Mouse (Mus musculus): ENCODE data around the gene Ctnnd2. TPM values are rescaled to one million over a fixed set of nuclear protein-coding genes. Genes with fewer than 3 reads are reported as not detected.

Ctnnd2 gene
- total RNA-seq, 2 experiments from 2014 or later, result 0.31 to 0.41 TPM

- no peak for DNase-seq
These were observed 369.1 kb downstream of the Ctnnd2 start for GRCm38 (mm10) chr15:30541459-30541858.

GRCm38 (mm10) chr15:30548263-30548662 is 375.9 kb downstream of the Ctnnd2 start:
- DNase-seq, result no peak

GRCm38 (mm10) chr15:30550956-30551355 is 378.6 kb downstream of the Ctnnd2 start:
- no peak for DNase-seq

- no peak for DNase-seq
These were observed 381.6 kb downstream of the Ctnnd2 start for GRCm38 (mm10) chr15:30553910-30554406.

- no peak for DNase-seq
These were observed 383.4 kb downstream of the Ctnnd2 start for GRCm38 (mm10) chr15:30555787-30556186.

GRCm38 (mm10) chr15:30562375-30562774 is 390.0 kb downstream of the Ctnnd2 start:
- DNase-seq, result no peak

- DNase-seq, result no peak
These were observed 392.2 kb downstream of the Ctnnd2 start for GRCm38 (mm10) chr15:30564594-30564993.

GRCm38 (mm10) chr15:30570254-30570800 is 397.9 kb downstream of the Ctnnd2 start:
- no peak for DNase-seq

- no peak for DNase-seq
These were observed 415.1 kb downstream of the Ctnnd2 start for GRCm38 (mm10) chr15:30587446-30587845.

GRCm38 (mm10) chr15:30590865-30591264 is 418.5 kb downstream of the Ctnnd2 start:
- no peak for DNase-seq

- no peak for DNase-seq
These were observed 423.1 kb downstream of the Ctnnd2 start for GRCm38 (mm10) chr15:30595507-30595906.

- no peak for DNase-seq
These were observed 438.2 kb downstream of the Ctnnd2 start for GRCm38 (mm10) chr15:30610613-30611012.

- DNase-seq, result no peak
These were observed 443.1 kb downstream of the Ctnnd2 start for GRCm38 (mm10) chr15:30615451-30615850.

GRCm38 (mm10) chr15:30616861-30617260 is 444.5 kb downstream of the Ctnnd2 start:
- no peak for DNase-seq

- DNase-seq, result no peak
These were observed 445.5 kb downstream of the Ctnnd2 start for GRCm38 (mm10) chr15:30617932-30618331.

GRCm38 (mm10) chr15:30628524-30628923 is 456.1 kb downstream of the Ctnnd2 start:
- DNase-seq, result no peak

GRCm38 (mm10) chr15:30632113-30632735 is 459.8 kb downstream of the Ctnnd2 start:
- DNase-seq, result no peak

- DNase-seq, result no peak
These were observed 461.5 kb downstream of the Ctnnd2 start for GRCm38 (mm10) chr15:30633917-30634316.

GRCm38 (mm10) chr15:30634522-30634921 is 462.1 kb downstream of the Ctnnd2 start:
- DNase-seq, result no peak

GRCm38 (mm10) chr15:30640651-30641050 is 468.3 kb downstream of the Ctnnd2 start:
- DNase-seq, result no peak

- no peak for DNase-seq
These were observed 473.3 kb downstream of the Ctnnd2 start for GRCm38 (mm10) chr15:30645688-30646087.

GRCm38 (mm10) chr15:30646501-30647431 is 474.4 kb downstream of the Ctnnd2 start:
- peak; percentile 9 for DNase-seq

GRCm38 (mm10) chr15:30647679-30648311 is 475.4 kb downstream of the Ctnnd2 start:
- DNase-seq, result no peak
